15 mouse cellular contexts compared by ENCODE assay signal in genomic region chr7:144981426-144982079, GRCm38 (mm10). TPM values are rescaled to one million over a fixed set of nuclear protein-coding genes. Genes with fewer than 3 reads are reported as not detected.
DNase-seq lines count a peak whose midpoint lies in the region; ATAC-seq and TF ChIP-seq lines count a peak whose summit lies in the region.
"Had no signal": no experiment of that assay in that cellular context is flagged by ENCODE, and none has a peak within 500 bp of the region (broad histone marks: within the 10 kb centered on the region; RNA-seq: fewer than 3 reads in every experiment).

No protein-coding gene starts in this region.

- no peak overlapping the region for H3K4me3 ChIP-seq in heart, postnatal 0 days (ENCODE audit: low read depth, low read length)
- no peak overlapping the region for H3K4me3 ChIP-seq in limb, embryonic 10.5 days
- H3K4me3 ChIP-seq in liver, embryonic 12.5 days, result no peak overlapping the region
- H3K4me3 ChIP-seq: heart, embryonic 15.5 days; megakaryocyte, embryonic 14.5 days had no signal

- peak overlapping the region; percentile 25; the same call in 1 of the 2 replicates for H3K27ac ChIP-seq in heart, postnatal 0 days (ENCODE audit: low read depth)
- peak overlapping the region; percentile 15; the same call in 1 of the 2 replicates for H3K27ac ChIP-seq in limb, embryonic 10.5 days
- no peak overlapping the region for H3K27ac ChIP-seq in liver, embryonic 12.5 days
- H3K27ac ChIP-seq: heart, embryonic 15.5 days had no signal

- H3K9ac ChIP-seq in heart, postnatal 0 days (replicated peaks; ENCODE audit: low read depth, low read length), result no peak overlapping the region
- H3K9ac ChIP-seq in liver, embryonic 12.5 days, result no peak overlapping the region
- H3K9ac ChIP-seq: heart, embryonic 15.5 days had no signal

- no peaks in the 10 kb centered on the region for H3K27me3 ChIP-seq in heart, postnatal 0 days (ENCODE audit: control insufficient read depth, insufficient read depth, low read length)
- H3K27me3 ChIP-seq in limb, embryonic 10.5 days (ENCODE audit: low read depth, poor library complexity, severe bottlenecking), result no peaks in the 10 kb centered on the region
- no peaks in the 10 kb centered on the region for H3K27me3 ChIP-seq in liver, embryonic 12.5 days (replicated peaks)
- H3K27me3 ChIP-seq: heart, embryonic 15.5 days; Patski had no signal

- no peak for DNase-seq in heart, postnatal 0 days (ENCODE audit: low spot score)
- no peak for DNase-seq in heart, postnatal 36 days
- DNase-seq in B cell, adult 2 months, result peak; percentile 4 to 6
- no peak for DNase-seq in limb, embryonic 10.5 days (ENCODE audit: low spot score)
- DNase-seq in cerebellum, postnatal 14 days, result no peak
- DNase-seq in layer of hippocampus, postnatal 10 days (ENCODE audit: low spot score in 2 of 2), result no peak
- DNase-seq: kidney, adult 8-10 months; kidney, postnatal 4 days; layer of hippocampus, postnatal 36 days had no signal

- peak; percentile 53; the same call in 1 of the 2 replicates for ATAC-seq in heart, postnatal 0 days (ENCODE audit: insufficient read depth, low read depth)
- ATAC-seq in monocyte, adult 5-6 weeks (replicated peaks; ENCODE audit: insufficient number of reproducible peaks, low FRiP score, low TSS enrichment, poor library complexity, severe bottlenecking), result peak; percentile 78
- no peak for ATAC-seq in liver, embryonic 12.5 days
- ATAC-seq: Patski had no signal

- no peak for TF ChIP-seq EP300 in heart, postnatal 0 days (IDR thresholded peaks at IDR 0.05; ENCODE audit: low read depth)

- no peak for TF ChIP-seq CTCF in heart, postnatal 0 days (IDR thresholded peaks at IDR 0.05; ENCODE audit: low read depth)

- WGBS in heart, postnatal 0 days, result 59% methylated on average over 8 of the region's 8 CpGs
- WGBS in limb, embryonic 10.5 days, result 81% methylated on average over 8 of the region's 8 CpGs
- 55% methylated on average over 8 of the region's 8 CpGs for WGBS in liver, embryonic 12.5 days (ENCODE audit: insufficient replicate concordance)

- no peaks in the 10 kb centered on the region for H3K36me3 ChIP-seq in heart, postnatal 0 days (replicated peaks; ENCODE audit: control insufficient read depth, insufficient read depth, low read length)
- H3K36me3 ChIP-seq in limb, embryonic 10.5 days, result no peaks in the 10 kb centered on the region
- H3K36me3 ChIP-seq in liver, embryonic 12.5 days, result no peaks in the 10 kb centered on the region
- H3K36me3 ChIP-seq: heart, embryonic 15.5 days had no signal

- no peaks in the 10 kb centered on the region for H3K9me3 ChIP-seq in heart, postnatal 0 days (replicated peaks; ENCODE audit: control insufficient read depth, low read length)
- no peaks in the 10 kb centered on the region for H3K9me3 ChIP-seq in limb, embryonic 10.5 days (replicated peaks)
- no peaks in the 10 kb centered on the region for H3K9me3 ChIP-seq in liver, embryonic 12.5 days (replicated peaks)
- H3K9me3 ChIP-seq: heart, embryonic 15.5 days had no signal

- H3K4me1 ChIP-seq in heart, postnatal 0 days (ENCODE audit: control insufficient read depth, insufficient read depth), result no peaks in the 10 kb centered on the region; the same call in 1 of the 2 replicates
- peaks cover 4% of the 10 kb centered on the region; the same call in 1 of the 2 replicates for H3K4me1 ChIP-seq in limb, embryonic 10.5 days
- H3K4me1 ChIP-seq in liver, embryonic 12.5 days, result no peaks in the 10 kb centered on the region
- H3K4me1 ChIP-seq: heart, embryonic 15.5 days had no signal

- H3K4me2 ChIP-seq in heart, postnatal 0 days (ENCODE audit: low read depth, low read length), result no peak overlapping the region
- H3K4me2 ChIP-seq in liver, embryonic 12.5 days, result no peak overlapping the region
- H3K4me2 ChIP-seq: heart, embryonic 15.5 days; liver, embryonic 11.5 days had no signal

- intact Hi-C loops in heart, postnatal 36 days (cut with DNase I), result no loop called here

RNA-seq across cellular contexts. Expression of gene Ccnd1, which starts 41.8 kb away (rescaled TPM):
- 68.2 and 70.0 TPM in 2 replicates for total RNA-seq in heart, postnatal 0 days (2014; rRNA removed; ENCODE audit: low replicate concordance)
- polyA plus RNA-seq in heart, postnatal 0 days (2015; fragmentation: Nextera tagmentation; extraction: Ambion mirVana), result 58.9 and 61.7 TPM in 2 replicates
- total RNA-seq in heart, postnatal 36 days (2021), result 10 to 100 TPM; 30.6 to 35.2 TPM
- 152 and 160 TPM in 2 replicates for polyA plus RNA-seq in limb, embryonic 10.5 days (2016; fragmentation: Nextera tagmentation; extraction: Ambion mirVana)
- 1.1 to 5.5 TPM (median 1.7 TPM) in 3 replicates for total RNA-seq in monocyte, adult 5-6 weeks (2017)
- 10 to 100 TPM; 27.7 to 37.3 TPM for total RNA-seq in layer of hippocampus, postnatal 10 days (2021)
- polyA plus RNA-seq in liver, embryonic 12.5 days (2016; fragmentation: Nextera tagmentation; extraction: Ambion mirVana), result 46.0 and 47.1 TPM in 2 replicates

Comparison
In these comparisons a context has a peak if more than half of its experiments do, and no peak if none do; other contexts are left out.
1. DNase-seq: peak in B cell, adult 2 months (2 of 2); none in heart, postnatal 0 days (single experiment), heart, postnatal 36 days (0 of 2), limb, embryonic 10.5 days (single experiment), cerebellum, postnatal 14 days (0 of 2) and layer of hippocampus, postnatal 10 days (0 of 2).